Mouse (Mus musculus) adrenal gland, postnatal 36 days (tissue): ENCODE measurements around the gene B230217C12Rik. TPM values are rescaled to one million over a fixed set of nuclear protein-coding genes. Genes with fewer than 3 reads are reported as not detected.
A peak's percentile ranks its signal among the peaks of the same experiment; 100 is the strongest.

Experiments
- DNase-seq, 2 experiments: peaks; one replicate each; pipeline ENCODE4 v3.0.0; 2021; ENCODE audit warnings: mixed read lengths in 1 of 2
- long read RNA-seq, 2 experiments: library from polyadenylated mRNA; stranded (forward); transcript quantifications; one replicate each; pipeline ENCODE4 v2.0.0; 2021; ENCODE audit warnings: borderline sequencing depth in 2 of 2
- total RNA-seq, 2 experiments: library from RNA; stranded (reverse); gene quantifications; 2 replicates each; pipeline ENCODE4 v1.2.3; 2021

The B230217C12Rik gene
- 1 to 10 TPM; 2.8 to 3.6 TPM for total RNA-seq
- long read RNA-seq, experiment 1, partial matches to known transcripts, result 0 of 2 reads
- long read RNA-seq, experiment 1, other reads (novel, unspliced or antisense), result 0 of 2 reads
- long read RNA-seq, experiment 2, partial matches to known transcripts, result 0 of 1 reads
- long read RNA-seq, experiment 2, other reads (novel, unspliced or antisense), result 1 of 1 reads

- DNase-seq, result peak in 1 of 2 experiments; percentile 18
Measured at GRCm38 (mm10) chr11:97840539-97840954, at the start of gene B230217C12Rik. Gene B230217C12Rik (plus strand): TSS chr11:97840780.

- DNase-seq, result peak in 1 of 2 experiments; percentile 65
Measured at GRCm38 (mm10) chr11:97793165-97793564, 47.4 kb upstream of the B230217C12Rik start.

- peak; percentile 78 to 85 for DNase-seq
Measured at GRCm38 (mm10) chr11:97796910-97797309, 43.7 kb upstream of the B230217C12Rik start.

GRCm38 (mm10) chr11:97797369-97798082, 43.1 kb upstream of the B230217C12Rik start:
- DNase-seq, result no peak

- no peak for DNase-seq
Measured at GRCm38 (mm10) chr11:97798083-97798435, 42.5 kb upstream of the B230217C12Rik start.

GRCm38 (mm10) chr11:97798782-97799145, 41.8 kb upstream of the B230217C12Rik start, which contains the start of gene Lasp1:
Gene Lasp1 (plus strand): TSS chr11:97799000.
- DNase-seq, result peak; percentile 91 to 92

GRCm38 (mm10) chr11:97799146-97799993, 41.2 kb upstream of the B230217C12Rik start:
- DNase-seq, result peak; percentile 91 to 92

- DNase-seq, result peak; percentile 84 to 92
Measured at GRCm38 (mm10) chr11:97799994-97800690, 40.4 kb upstream of the B230217C12Rik start.

- peak; percentile 55 to 67 for DNase-seq
Measured at GRCm38 (mm10) chr11:97800691-97801408, 39.7 kb upstream of the B230217C12Rik start.

GRCm38 (mm10) chr11:97801409-97802193, 39.0 kb upstream of the B230217C12Rik start:
- DNase-seq, result peak; percentile 75 to 77

- no peak for DNase-seq
Measured at GRCm38 (mm10) chr11:97802194-97802470, 38.4 kb upstream of the B230217C12Rik start.

GRCm38 (mm10) chr11:97802495-97802894, 38.1 kb upstream of the B230217C12Rik start:
- no peak for DNase-seq

GRCm38 (mm10) chr11:97803847-97804246, 36.7 kb upstream of the B230217C12Rik start:
- DNase-seq, result no peak

GRCm38 (mm10) chr11:97804841-97805661, 35.5 kb upstream of the B230217C12Rik start:
- peak; percentile 64 to 71 for DNase-seq

GRCm38 (mm10) chr11:97805662-97806612, 34.6 kb upstream of the B230217C12Rik start:
- no peak for DNase-seq

GRCm38 (mm10) chr11:97806613-97806964, 34.0 kb upstream of the B230217C12Rik start:
- DNase-seq, result no peak

GRCm38 (mm10) chr11:97807626-97808025, 33.0 kb upstream of the B230217C12Rik start:
- no peak for DNase-seq

GRCm38 (mm10) chr11:97808093-97808492, 32.5 kb upstream of the B230217C12Rik start:
- peak in 1 of 2 experiments; percentile 52 for DNase-seq
